Mouse (Mus musculus) bone marrow macrophage, adult 2 months (primary cell): Measurements from ENCODE around the gene Ddx6. TPM values are rescaled to one million over a fixed set of nuclear protein-coding genes. Genes with fewer than 3 reads are reported as not detected.

Source experiments
- H3K27ac ChIP-seq: 2 replicates; pipeline ENCODE4 v1.5.1; 2012; ENCODE audit warnings: low read depth, low read length; ENCODE audit not compliant: insufficient read depth
- H3K4me1 ChIP-seq: 2 replicates; pipeline ENCODE4 v1.6.1; 2012; ENCODE audit warnings: low read length; ENCODE audit not compliant: control insufficient read depth, insufficient read depth
- H3K4me3 ChIP-seq: 2 replicates; pipeline ENCODE4 v1.5.1; 2012; ENCODE audit warnings: mild to moderate bottlenecking, low read length, moderate library complexity; ENCODE audit not compliant: insufficient read depth
- CTCF ChIP-seq: IDR thresholded peaks from 2 replicates; pipeline ENCODE4 v1.5.1; 2012; ENCODE audit warnings: low read depth, mild to moderate bottlenecking, low read length, moderate library complexity
- POLR2A ChIP-seq: IDR thresholded peaks from 2 replicates; pipeline ENCODE4 v1.6.1; 2012; ENCODE audit warnings: mild to moderate bottlenecking, low read depth, low read length, borderline replicate concordance
- polyA plus RNA-seq: library from polyadenylated mRNA; stranded (reverse); fragments of >200 nt; gene quantifications from 2 replicates; pipeline ENCODE4 v1.2.4, GENCODE M21; 2012; ENCODE audit not compliant: missing spikeins, insufficient read depth, insufficient read length

The Ddx6 gene
- polyA plus RNA-seq, 1 experiment: 122 TPM

GRCm38 (mm10) chr9:44579392-44579791 is 25.3 kb upstream of the Ddx6 start:
- H3K4me3 ChIP-seq: peak overlapping the region; percentile 14; the same call in 1 of the 2 replicates
- TF ChIP-seq CTCF: no peak
- TF ChIP-seq POLR2A: no peak
- H3K4me1 ChIP-seq: peaks cover 32% of the 10 kb centered on the region
- peak overlapping the region; percentile 85 for H3K27ac ChIP-seq

- TF ChIP-seq CTCF: no peak
- TF ChIP-seq POLR2A: no peak
- Histone ChIP-seq H3K27ac (peak overlapping the region; percentile 81), H3K4me3 (no peak overlapping the region), H3K4me1 (peaks cover 32% of the 10 kb centered on the region)
Observed at GRCm38 (mm10) chr9:44580085-44580484, 24.6 kb upstream of the Ddx6 start.

DNA sequence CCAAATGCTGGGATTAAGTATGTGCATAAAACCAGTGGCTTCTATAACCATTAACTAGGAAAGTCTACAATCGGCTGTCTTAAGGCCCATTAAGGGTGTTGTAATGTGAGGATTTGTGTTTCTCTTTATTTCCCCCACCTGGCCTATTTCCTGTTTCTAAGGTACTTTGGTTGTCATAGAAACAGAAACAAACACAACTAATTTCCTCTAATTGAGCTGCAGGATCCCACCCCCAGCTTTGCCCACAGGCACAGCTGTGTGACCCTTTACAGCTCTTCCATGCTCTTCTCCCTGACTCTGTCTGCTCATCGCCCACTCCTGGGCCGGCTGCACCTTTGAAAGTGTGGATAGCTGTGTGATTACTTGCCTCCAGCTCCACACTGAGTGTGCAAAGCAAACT is 23.3 kb upstream of the Ddx6 start:
- TF ChIP-seq CTCF: no peak
- TF ChIP-seq POLR2A: no peak

DNA sequence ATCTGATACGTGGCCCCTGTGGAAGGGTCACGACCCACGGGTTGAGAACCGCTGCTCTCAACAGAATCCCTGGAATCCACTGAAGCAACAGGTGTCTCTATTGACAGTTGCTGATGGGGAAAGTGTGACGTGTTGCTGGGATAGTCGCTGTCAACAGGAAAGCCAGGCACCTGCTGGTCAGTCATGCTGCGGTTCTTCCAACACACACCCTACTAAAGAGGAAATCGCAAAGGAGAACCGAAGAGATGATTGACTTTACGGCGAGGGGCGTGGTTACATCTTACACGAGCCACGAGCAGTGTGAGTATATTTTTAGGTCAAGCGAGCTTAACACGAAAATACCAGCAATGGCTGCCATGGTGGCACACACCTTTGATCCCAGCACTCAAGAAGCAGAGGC is 22.3 kb upstream of the Ddx6 start:
- H3K4me3 ChIP-seq: no peak overlapping the region
- peak overlapping the region; percentile 54 for H3K27ac ChIP-seq
- TF ChIP-seq CTCF (no peak), POLR2A (no peak)
- peaks cover 44% of the 10 kb centered on the region for H3K4me1 ChIP-seq

More for the DNA sequence above, 23.3 kb upstream of the Ddx6 start:
- Histone ChIP-seq H3K4me1 (peaks cover 36% of the 10 kb centered on the region), H3K4me3 (no peak overlapping the region), H3K27ac (peak overlapping the region; percentile 13)

GRCm38 (mm10) chr9:44586640-44587261 is 17.9 kb upstream of the Ddx6 start:
- TF ChIP-seq POLR2A: no peak
- TF ChIP-seq CTCF: no peak
- peak overlapping the region; percentile 22 for H3K27ac ChIP-seq
- no peak overlapping the region for H3K4me3 ChIP-seq
- peaks cover 31% of the 10 kb centered on the region for H3K4me1 ChIP-seq

DNA sequence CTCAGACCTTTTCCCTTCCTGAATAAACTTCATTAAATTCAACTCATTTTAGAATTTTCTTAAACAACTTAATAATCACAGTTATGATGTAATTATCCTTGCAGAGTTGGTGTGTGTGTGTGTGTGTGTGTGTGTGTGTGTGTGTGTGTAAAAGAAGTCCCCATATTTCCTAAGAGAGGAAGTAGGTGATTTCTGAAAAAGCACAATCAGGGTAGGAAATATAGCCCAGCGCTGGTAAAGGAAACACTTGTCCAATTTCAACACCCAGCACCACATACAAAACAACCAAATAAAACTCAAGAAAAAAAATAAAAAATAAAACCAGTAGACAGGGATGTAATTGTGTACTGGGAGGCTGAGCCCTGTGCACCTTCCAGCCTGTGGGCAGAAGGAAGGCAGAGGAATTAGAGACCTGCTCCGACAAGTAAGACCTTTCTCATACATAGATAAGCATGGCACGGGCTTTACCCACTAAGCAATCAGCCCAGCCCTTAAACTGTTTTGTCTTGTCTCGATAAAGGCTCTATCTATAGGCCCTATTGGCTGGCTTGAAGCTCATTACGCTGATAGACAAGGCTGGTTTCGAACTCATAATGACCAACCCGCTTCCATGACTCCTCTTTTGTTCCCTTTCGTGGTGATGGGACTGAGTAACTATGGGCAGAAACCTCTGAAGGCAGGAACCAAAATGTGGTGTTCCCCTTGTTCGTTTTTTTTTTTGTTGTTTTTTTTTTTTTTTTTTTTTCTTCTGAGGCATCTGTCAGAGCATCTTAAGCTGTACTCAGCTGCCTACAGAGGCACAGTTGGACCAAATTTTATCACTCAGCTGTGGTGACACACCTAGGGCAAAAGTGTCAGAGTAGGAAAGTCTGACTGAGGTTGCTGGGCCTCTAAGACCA is 17.2 kb upstream of the Ddx6 start:
- TF ChIP-seq POLR2A (no peak), CTCF (no peak)
- Histone ChIP-seq H3K4me1 (peaks cover 25% of the 10 kb centered on the region), H3K27ac (peak overlapping the region; percentile 73), H3K4me3 (no peak overlapping the region)

DNA sequence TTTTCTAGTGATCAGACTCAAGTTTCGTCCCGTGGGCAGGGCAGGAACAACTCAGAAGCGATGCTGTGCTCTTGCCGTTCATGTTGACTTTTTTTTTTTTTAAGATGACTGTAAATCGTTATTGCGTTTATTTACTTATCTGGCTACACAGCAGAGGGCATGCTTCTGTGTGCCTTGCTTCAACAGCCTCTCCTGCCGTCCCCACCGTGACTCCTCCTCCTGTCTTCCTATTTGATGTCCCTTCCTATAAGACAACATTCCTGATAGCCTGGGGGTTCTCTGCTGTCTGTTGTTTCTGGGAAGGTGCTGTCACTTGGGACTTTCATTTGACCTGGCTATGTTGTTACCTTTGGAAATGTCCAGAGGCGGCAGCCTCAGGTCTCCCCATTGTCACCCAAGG is 16.1 kb upstream of the Ddx6 start:
- TF ChIP-seq POLR2A (no peak), CTCF (no peak)
- no peak overlapping the region for H3K27ac ChIP-seq
- H3K4me1 ChIP-seq: peaks cover 31% of the 10 kb centered on the region
- no peak overlapping the region for H3K4me3 ChIP-seq

- Histone ChIP-seq H3K27ac (no peak overlapping the region), H3K4me3 (no peak overlapping the region), H3K4me1 (peaks cover 36% of the 10 kb centered on the region)
- TF ChIP-seq POLR2A (no peak), CTCF (no peak)
Observed at GRCm38 (mm10) chr9:44589095-44589494, 15.6 kb upstream of the Ddx6 start.

DNA sequence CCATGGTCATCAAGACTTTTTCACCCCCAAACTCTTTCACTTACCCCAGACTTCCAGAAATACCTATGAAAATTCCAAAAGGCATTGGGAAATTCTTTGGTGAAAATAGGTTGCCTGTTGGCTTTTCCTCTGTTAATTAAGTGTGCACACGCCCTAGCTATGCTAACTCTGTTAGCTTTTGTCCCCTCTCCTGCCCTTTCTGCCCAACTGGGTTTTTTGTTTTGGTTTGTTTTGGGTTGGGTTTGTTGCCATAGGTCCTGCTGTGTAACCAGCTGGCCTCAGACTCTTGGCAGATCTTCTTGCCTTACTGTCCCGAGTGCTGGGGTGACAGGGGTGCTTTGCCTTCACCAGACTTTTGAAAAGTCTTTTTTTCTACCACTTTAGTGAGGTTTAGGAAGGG is 13.7 kb upstream of the Ddx6 start:
- H3K27ac ChIP-seq: no peak overlapping the region
- H3K4me1 ChIP-seq: peaks cover 44% of the 10 kb centered on the region
- TF ChIP-seq POLR2A: no peak
- TF ChIP-seq CTCF: no peak
- H3K4me3 ChIP-seq: no peak overlapping the region

DNA sequence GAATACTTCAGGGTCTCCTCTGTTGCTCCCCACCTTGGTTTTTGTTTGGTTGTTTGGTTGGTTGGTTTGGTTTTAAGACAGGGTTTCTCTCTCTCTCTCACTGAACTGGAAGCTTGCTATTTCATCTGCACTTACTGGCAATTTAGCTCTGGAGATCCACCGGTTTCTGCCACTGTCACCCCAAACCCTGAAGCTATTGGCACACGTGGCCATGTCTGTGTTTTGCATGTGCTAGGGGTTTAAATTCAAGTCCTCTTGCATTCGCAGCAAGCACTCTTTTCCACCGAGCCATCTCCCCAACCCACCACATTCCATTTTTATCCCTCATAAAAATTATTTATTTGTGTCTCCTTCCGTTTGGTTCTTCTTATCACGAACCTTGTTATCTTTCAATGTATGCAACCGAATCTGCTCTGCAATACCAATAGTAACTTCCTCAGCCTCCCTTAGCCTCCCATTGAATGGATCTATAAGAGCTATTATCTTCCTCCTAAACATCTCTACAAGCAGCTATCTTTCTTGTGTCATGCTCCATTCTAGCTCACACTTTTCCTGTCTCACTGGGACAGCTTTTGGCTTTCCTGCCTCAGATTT is 13.0 kb upstream of the Ddx6 start:
- no peak for TF ChIP-seq CTCF
- TF ChIP-seq POLR2A: no peak
- Histone ChIP-seq H3K4me1 (peaks cover 37% of the 10 kb centered on the region), H3K4me3 (no peak overlapping the region), H3K27ac (no peak overlapping the region)
